8 mouse cellular contexts compared by ENCODE assay signal in genomic region chr7:121706411-121707072, GRCm38 (mm10). TPM values are rescaled to one million over a fixed set of nuclear protein-coding genes. Genes with fewer than 3 reads are reported as not detected.
DNase-seq lines count a peak whose midpoint lies in the region; ATAC-seq and TF ChIP-seq lines count a peak whose summit lies in the region.

No protein-coding gene starts in this region.

- H3K27ac ChIP-seq in bone marrow, adult 2 months (ENCODE audit: control insufficient read depth, insufficient read depth, low read depth, low read length, poor library complexity): peak overlapping the region; percentile 40; the same call in 1 of the 2 replicates
- peak overlapping the region; percentile 87 for H3K27ac ChIP-seq in embryonic facial prominence, embryonic 15.5 days (replicated peaks)
- no peak overlapping the region for H3K27ac ChIP-seq in heart, embryonic 12.5 days (ENCODE audit: poor library complexity, severe bottlenecking)
- peak overlapping the region; percentile 68; the same call in 1 of the 2 replicates for H3K27ac ChIP-seq in kidney, embryonic 16.5 days (ENCODE audit: low read length)
- H3K27ac ChIP-seq in liver, embryonic 15.5 days (replicated peaks): peak overlapping the region; percentile 70
- peak overlapping the region; percentile 87 for H3K27ac ChIP-seq in neural tube, embryonic 11.5 days (ENCODE audit: low read depth, low read length)
- peak overlapping the region; percentile 77 for H3K27ac ChIP-seq in testis, adult 2 months (ENCODE audit: control insufficient read depth, insufficient read depth, low read depth, low read length)

- 3% methylated on average over 74 of the region's 77 CpGs for WGBS in bone marrow, adult 2 months
- under 1% methylated on average over 50 of the region's 77 CpGs for WGBS in embryonic facial prominence, embryonic 15.5 days
- WGBS in heart, embryonic 12.5 days: 2% methylated on average over 73 of the region's 77 CpGs
- WGBS in kidney, embryonic 16.5 days: under 1% methylated on average over 58 of the region's 77 CpGs
- WGBS in liver, embryonic 15.5 days (ENCODE audit: insufficient replicate concordance): under 1% methylated on average over 71 of the region's 77 CpGs
- under 1% methylated on average over 49 of the region's 77 CpGs for WGBS in neural tube, embryonic 11.5 days

- H3K4me3 ChIP-seq in bone marrow, adult 2 months (replicated peaks; ENCODE audit: control insufficient read depth, low read depth, low read length): peak overlapping the region; percentile 75
- H3K4me3 ChIP-seq in embryonic facial prominence, embryonic 15.5 days (replicated peaks): peak overlapping the region; percentile 92
- H3K4me3 ChIP-seq in heart, embryonic 12.5 days: peak overlapping the region; percentile 86
- peak overlapping the region; percentile 68 for H3K4me3 ChIP-seq in kidney, embryonic 16.5 days (ENCODE audit: low read length)
- H3K4me3 ChIP-seq in liver, embryonic 15.5 days (replicated peaks): peak overlapping the region; percentile 82
- peak overlapping the region; percentile 86 for H3K4me3 ChIP-seq in neural tube, embryonic 11.5 days (ENCODE audit: low read depth, low read length)
- peak overlapping the region; percentile 85 for H3K4me3 ChIP-seq in testis, adult 2 months (ENCODE audit: control insufficient read depth, low read depth, low read length)

- H3K9ac ChIP-seq in embryonic facial prominence, embryonic 15.5 days: peak overlapping the region; percentile 47
- peak overlapping the region; percentile 87 for H3K9ac ChIP-seq in heart, embryonic 12.5 days
- H3K9ac ChIP-seq in kidney, embryonic 16.5 days (replicated peaks; ENCODE audit: low read length): peak overlapping the region; percentile 81
- peak overlapping the region; percentile 77 for H3K9ac ChIP-seq in liver, embryonic 15.5 days
- H3K9ac ChIP-seq in neural tube, embryonic 11.5 days (ENCODE audit: low read length): peak overlapping the region; percentile 89

- H3K9me3 ChIP-seq in embryonic facial prominence, embryonic 15.5 days (replicated peaks): no peaks in the 10 kb centered on the region
- H3K9me3 ChIP-seq in heart, embryonic 12.5 days (replicated peaks): no peaks in the 10 kb centered on the region
- H3K9me3 ChIP-seq in kidney, embryonic 16.5 days (ENCODE audit: low read length): no peaks in the 10 kb centered on the region
- no peaks in the 10 kb centered on the region for H3K9me3 ChIP-seq in liver, embryonic 15.5 days (replicated peaks)
- no peaks in the 10 kb centered on the region for H3K9me3 ChIP-seq in neural tube, embryonic 11.5 days (ENCODE audit: control insufficient read depth, low read length)

- ATAC-seq in embryonic facial prominence, embryonic 15.5 days (ENCODE audit: insufficient number of reproducible peaks, low FRiP score, low TSS enrichment, low read depth): peak; percentile 13; the same call in 1 of the 2 replicates
- ATAC-seq in heart, embryonic 12.5 days (ENCODE audit: insufficient number of reproducible peaks, low FRiP score): peak; percentile 41
- peak; percentile 55 for ATAC-seq in kidney, embryonic 16.5 days (ENCODE audit: low FRiP score, low TSS enrichment)
- peak; percentile 69 for ATAC-seq in liver, embryonic 15.5 days (ENCODE audit: insufficient read depth)
- ATAC-seq in neural tube, embryonic 11.5 days (ENCODE audit: insufficient read depth, low FRiP score, low TSS enrichment): peak; percentile 22

- peak overlapping the region; percentile 90 for H3K4me2 ChIP-seq in embryonic facial prominence, embryonic 15.5 days (replicated peaks)
- H3K4me2 ChIP-seq in heart, embryonic 12.5 days: peak overlapping the region; percentile 98
- peak overlapping the region; percentile 97 for H3K4me2 ChIP-seq in kidney, embryonic 16.5 days (replicated peaks; ENCODE audit: low read depth, low read length)
- H3K4me2 ChIP-seq in liver, embryonic 15.5 days: peak overlapping the region; percentile 100
- H3K4me2 ChIP-seq in neural tube, embryonic 11.5 days (ENCODE audit: low read depth): peak overlapping the region; percentile 99

- no peak for TF ChIP-seq CTCF in bone marrow, adult 2 months (IDR thresholded peaks at IDR 0.05; ENCODE audit: control insufficient read depth, insufficient read depth, low read length)
- no peak for TF ChIP-seq CTCF in testis, adult 2 months (IDR thresholded peaks at IDR 0.05; ENCODE audit: control insufficient read depth, insufficient read depth, insufficient replicate concordance, low read depth, low read length)

- TF ChIP-seq POLR2A in bone marrow, adult 2 months (IDR thresholded peaks at IDR 0.05; ENCODE audit: borderline replicate concordance, control insufficient read depth, low read depth, low read length): no peak
- TF ChIP-seq POLR2A in testis, adult 2 months (IDR thresholded peaks at IDR 0.05; ENCODE audit: control insufficient read depth, low read depth, low read length): 0 out of 2 replicates have a peak, but pooled peaks have one; percentile 2

- no peaks in the 10 kb centered on the region for H3K36me3 ChIP-seq in embryonic facial prominence, embryonic 15.5 days
- no peaks in the 10 kb centered on the region for H3K36me3 ChIP-seq in heart, embryonic 12.5 days
- H3K36me3 ChIP-seq in kidney, embryonic 16.5 days (ENCODE audit: insufficient read depth, low read length): no peaks in the 10 kb centered on the region
- no peaks in the 10 kb centered on the region for H3K36me3 ChIP-seq in liver, embryonic 15.5 days (replicated peaks)
- H3K36me3 ChIP-seq in neural tube, embryonic 11.5 days (ENCODE audit: control insufficient read depth, insufficient read depth, low read length): no peaks in the 10 kb centered on the region
- H3K36me3 ChIP-seq in testis, adult 2 months (ENCODE audit: control insufficient read depth, insufficient read depth, low read length): no peaks in the 10 kb centered on the region

- H3K4me1 ChIP-seq in bone marrow, adult 2 months (ENCODE audit: control insufficient read depth, insufficient read depth, low read length): no peaks in the 10 kb centered on the region; the same call in 1 of the 2 replicates
- peaks cover 26% of the 10 kb centered on the region for H3K4me1 ChIP-seq in embryonic facial prominence, embryonic 15.5 days
- H3K4me1 ChIP-seq in heart, embryonic 12.5 days (replicated peaks): peaks cover 45% of the 10 kb centered on the region
- H3K4me1 ChIP-seq in kidney, embryonic 16.5 days (ENCODE audit: insufficient read depth, low read length): peaks cover 15% of the 10 kb centered on the region
- H3K4me1 ChIP-seq in liver, embryonic 15.5 days (replicated peaks): peaks cover 34% of the 10 kb centered on the region
- H3K4me1 ChIP-seq in neural tube, embryonic 11.5 days (ENCODE audit: control insufficient read depth, insufficient read depth, low read length): peaks cover 11% of the 10 kb centered on the region
- H3K4me1 ChIP-seq in testis, adult 2 months (ENCODE audit: control insufficient read depth, insufficient read depth, low read length): peaks cover 8% of the 10 kb centered on the region

- peak; percentile 62 for DNase-seq in CD4-positive, CD25-positive, alpha-beta regulatory T cell, adult 2 months (ENCODE audit: low read depth, low spot score)
- peak; percentile 37 for DNase-seq in neural tube, embryonic 11.5 days (ENCODE audit: low spot score)

- H3K27me3 ChIP-seq in embryonic facial prominence, embryonic 15.5 days: no peaks in the 10 kb centered on the region
- peaks cover 18% of the 10 kb centered on the region for H3K27me3 ChIP-seq in heart, embryonic 12.5 days (replicated peaks)
- H3K27me3 ChIP-seq in kidney, embryonic 16.5 days (ENCODE audit: insufficient read depth, low read length): peaks cover 3% of the 10 kb centered on the region; the same call in 1 of the 2 replicates
- H3K27me3 ChIP-seq in liver, embryonic 15.5 days: peaks cover 20% of the 10 kb centered on the region
- H3K27me3 ChIP-seq in neural tube, embryonic 11.5 days (ENCODE audit: control insufficient read depth, insufficient read depth, low read length): no peaks in the 10 kb centered on the region
- no peaks in the 10 kb centered on the region for H3K27me3 ChIP-seq in testis, adult 2 months (ENCODE audit: control insufficient read depth, insufficient read depth, low read length)

RNA-seq across cellular contexts. Expression of gene Usp31, which starts 0.5 kb away (rescaled TPM):
- 1.7 and 4.1 TPM in 2 replicates for polyA plus RNA-seq in bone marrow, adult 2 months (2011; ENCODE audit: insufficient read depth, insufficient read length, low replicate concordance, missing spikeins)
- 2.5 and 2.6 TPM in 2 replicates for polyA plus RNA-seq in embryonic facial prominence, embryonic 15.5 days (2015; fragmentation: Nextera tagmentation; extraction: Ambion mirVana)
- polyA plus RNA-seq in heart, embryonic 12.5 days (2016; fragmentation: Nextera tagmentation; extraction: Ambion mirVana): 1.9 and 2.4 TPM in 2 replicates
- polyA plus RNA-seq in kidney, embryonic 16.5 days (2015; fragmentation: Nextera tagmentation; extraction: Ambion mirVana): 2.0 and 2.1 TPM in 2 replicates
- 0.73 and 0.84 TPM in 2 replicates for polyA plus RNA-seq in liver, embryonic 15.5 days (2015; fragmentation: Nextera tagmentation; extraction: Ambion mirVana)
- polyA plus RNA-seq in neural tube, embryonic 11.5 days (2014; fragmentation: Nextera tagmentation; extraction: Ambion mirVana): 4.2 and 4.5 TPM in 2 replicates
- polyA plus RNA-seq in testis, adult 2 months (2012; rRNA removed): 5.4 and 7.3 TPM in 2 replicates

RNA-seq across cellular contexts. Expression of gene Scnn1g, which starts 27.7 kb away (rescaled TPM):
- polyA plus RNA-seq in bone marrow, adult 2 months (2011; ENCODE audit: insufficient read depth, insufficient read length, low replicate concordance, missing spikeins): not detected in 2 replicates
- 2.0 TPM in 2 replicates for polyA plus RNA-seq in embryonic facial prominence, embryonic 15.5 days (2015; fragmentation: Nextera tagmentation; extraction: Ambion mirVana)
- polyA plus RNA-seq in heart, embryonic 12.5 days (2016; fragmentation: Nextera tagmentation; extraction: Ambion mirVana): not detected in 2 replicates
- polyA plus RNA-seq in kidney, embryonic 16.5 days (2015; fragmentation: Nextera tagmentation; extraction: Ambion mirVana): 38.7 and 40.7 TPM in 2 replicates
- not detected in 2 replicates for polyA plus RNA-seq in liver, embryonic 15.5 days (2015; fragmentation: Nextera tagmentation; extraction: Ambion mirVana)
- 0.07 and 0.35 TPM in 2 replicates for polyA plus RNA-seq in neural tube, embryonic 11.5 days (2014; fragmentation: Nextera tagmentation; extraction: Ambion mirVana)
- polyA plus RNA-seq in testis, adult 2 months (2012; rRNA removed): 0.02 and 0.05 TPM in 2 replicates

Comparison
In these comparisons a context has a peak if more than half of its experiments do, and no peak if none do; other contexts are left out.
1. ATAC-seq: peak in every context shown above with its lines; median percentile 69 in liver, embryonic 15.5 days; 55 in kidney, embryonic 16.5 days; 41 in heart, embryonic 12.5 days; 22 in neural tube, embryonic 11.5 days; 13 in embryonic facial prominence, embryonic 15.5 days.
2. RNA of gene Scnn1g, which starts 27.7 kb away (polyA plus RNA-seq): 38.7 to 40.7 TPM in kidney, embryonic 16.5 days; 2.0 TPM in embryonic facial prominence, embryonic 15.5 days, not detected in bone marrow, adult 2 months, 0.07 to 0.35 TPM in neural tube, embryonic 11.5 days, 0.02 to 0.05 TPM in testis, adult 2 months, not detected in heart, embryonic 12.5 days and not detected in liver, embryonic 15.5 days; every median in the first group is over 10 times any median in the second.
3. Peak in every context shown above with its lines, with median percentiles within 50 percentile points of each other: H3K4me3 ChIP-seq, H3K4me2 ChIP-seq and H3K9ac ChIP-seq.